Mouse (Mus musculus): ENCODE data around the gene Rhbdl3.

The Rhbdl3 gene

GRCm38 (mm10) chr11:80300551-80301315 is at the start of gene Rhbdl3:
TSS of gene Rhbdl3 (plus strand) at chr11:80300912.
- DNase-seq (ENCODE audit: low spot score in 2 of 2) = peak in 1 of 2 experiments; percentile 48

- no peak for DNase-seq (ENCODE audit: low spot score in 2 of 2)
Measured at GRCm38 (mm10) chr11:80264137-80264536, 36.6 kb upstream of the Rhbdl3 start.

GRCm38 (mm10) chr11:80271096-80271495 is 29.6 kb upstream of the Rhbdl3 start:
- DNase-seq (ENCODE audit: low spot score in 2 of 2) = no peak

GRCm38 (mm10) chr11:80275011-80275410 is 25.7 kb upstream of the Rhbdl3 start:
- DNase-seq (ENCODE audit: low spot score in 2 of 2) = no peak

DNA sequence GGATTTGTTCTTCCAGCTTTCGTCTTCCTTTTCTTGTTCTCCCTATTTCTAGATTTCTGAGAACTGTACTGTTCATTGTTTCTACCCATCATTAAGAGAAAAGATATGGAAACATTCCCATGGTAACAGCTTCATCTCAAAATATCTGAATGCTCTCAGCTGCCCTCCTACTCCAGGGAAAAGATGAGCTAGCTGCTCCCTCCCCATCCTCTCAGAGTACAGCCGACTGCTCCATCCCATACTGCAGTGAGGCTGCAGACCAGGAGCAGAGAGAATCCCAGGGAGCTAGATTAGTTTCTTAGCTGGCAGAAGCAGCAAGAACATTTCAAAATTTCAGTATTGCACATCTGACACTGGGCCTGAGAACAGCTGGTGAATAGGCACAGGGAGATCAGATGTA is 22.7 kb upstream of the Rhbdl3 start:
- DNase-seq (ENCODE audit: low spot score in 2 of 2) = no peak

- no peak for DNase-seq (ENCODE audit: low spot score in 2 of 2)
Measured at GRCm38 (mm10) chr11:80283786-80284185, 16.9 kb upstream of the Rhbdl3 start.

- no peak for DNase-seq (ENCODE audit: low spot score in 2 of 2)
Measured at GRCm38 (mm10) chr11:80284641-80285040, 16.1 kb upstream of the Rhbdl3 start.

DNA sequence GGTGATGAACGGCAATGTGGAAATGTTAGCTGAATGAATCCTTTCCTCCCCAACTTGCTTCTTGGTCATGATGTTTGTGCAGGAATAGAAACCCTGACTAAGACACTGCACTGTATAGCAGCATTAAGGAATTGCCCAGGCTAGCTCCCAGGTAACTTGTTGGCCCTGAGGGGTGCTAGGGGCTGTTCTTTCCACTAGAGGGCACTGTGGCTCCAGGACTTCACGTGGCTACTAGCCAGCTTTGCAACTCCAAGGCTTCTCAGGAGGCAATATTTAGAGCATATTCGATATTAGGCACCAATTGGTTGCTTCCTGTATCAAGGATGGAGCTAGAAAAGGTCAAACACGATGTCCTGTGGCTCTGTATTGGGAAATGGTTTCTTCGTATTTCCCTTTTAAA is 13.6 kb upstream of the Rhbdl3 start:
- no peak for DNase-seq (ENCODE audit: low spot score in 2 of 2)

GRCm38 (mm10) chr11:80289701-80290445 is 10.8 kb upstream of the Rhbdl3 start:
- DNase-seq (ENCODE audit: low spot score in 2 of 2) = peak in 1 of 2 experiments; percentile 45

DNA sequence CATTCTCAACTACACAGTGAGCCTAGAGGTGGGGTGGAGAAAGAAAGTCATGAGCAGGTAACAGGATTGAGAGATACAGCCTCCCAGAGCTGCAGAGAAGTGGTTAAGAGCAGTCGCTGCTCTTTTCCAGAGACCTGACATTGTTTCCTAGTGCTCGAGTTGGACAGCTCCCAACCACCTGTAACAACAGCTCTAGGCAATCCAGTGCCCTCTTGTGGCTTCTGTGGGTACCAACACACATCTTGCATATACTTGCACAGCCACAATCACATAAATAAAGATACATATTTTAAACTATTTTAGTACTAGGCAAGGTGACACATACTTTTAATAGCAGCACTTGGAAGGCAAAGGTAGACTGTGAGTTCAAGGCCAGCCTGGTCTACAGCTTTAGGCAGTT is 9.7 kb upstream of the Rhbdl3 start:
- no peak for DNase-seq (ENCODE audit: low spot score in 2 of 2)

DNA sequence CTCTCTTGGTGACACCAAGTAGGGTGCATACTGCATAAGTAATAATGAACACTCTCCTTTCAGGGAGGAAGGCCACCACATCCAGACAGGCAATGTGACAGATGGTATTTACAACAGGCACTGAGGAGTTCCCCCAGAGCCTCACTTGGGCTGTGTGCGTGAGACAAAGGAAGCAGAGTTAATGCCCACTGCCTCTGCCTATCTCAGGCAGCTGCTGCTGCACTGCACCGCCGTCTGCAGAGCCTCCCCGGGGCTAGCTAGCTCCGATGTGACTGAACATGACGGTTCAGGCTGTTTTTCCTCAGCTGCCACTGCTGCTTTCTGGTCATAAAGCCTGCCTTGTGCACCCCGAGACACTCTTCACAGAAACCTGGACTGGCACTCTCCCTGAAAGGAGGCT is 8.2 kb upstream of the Rhbdl3 start:
- no peak for DNase-seq (ENCODE audit: low spot score in 2 of 2)

DNA sequence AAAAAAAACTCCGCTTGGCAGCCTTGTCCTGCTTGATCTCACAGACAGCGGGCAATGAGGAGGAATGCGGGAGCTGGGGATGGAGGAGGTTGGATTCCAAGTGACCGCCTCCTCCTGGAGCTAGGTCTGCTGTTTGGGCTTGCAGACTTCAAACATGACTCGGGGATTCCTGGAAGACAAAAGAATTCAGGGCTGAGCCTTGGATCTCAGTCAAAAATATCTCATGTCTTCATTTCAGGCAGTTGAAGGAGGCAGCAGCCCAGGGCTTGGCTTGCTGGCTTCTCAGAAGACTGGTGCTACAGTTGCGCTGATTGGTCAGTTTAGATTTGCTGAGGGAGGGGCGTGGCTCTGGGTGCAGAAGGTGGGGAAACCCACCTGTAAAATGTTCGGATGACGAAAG is 5.6 kb upstream of the Rhbdl3 start:
- DNase-seq (ENCODE audit: low spot score in 2 of 2) = no peak

DNA sequence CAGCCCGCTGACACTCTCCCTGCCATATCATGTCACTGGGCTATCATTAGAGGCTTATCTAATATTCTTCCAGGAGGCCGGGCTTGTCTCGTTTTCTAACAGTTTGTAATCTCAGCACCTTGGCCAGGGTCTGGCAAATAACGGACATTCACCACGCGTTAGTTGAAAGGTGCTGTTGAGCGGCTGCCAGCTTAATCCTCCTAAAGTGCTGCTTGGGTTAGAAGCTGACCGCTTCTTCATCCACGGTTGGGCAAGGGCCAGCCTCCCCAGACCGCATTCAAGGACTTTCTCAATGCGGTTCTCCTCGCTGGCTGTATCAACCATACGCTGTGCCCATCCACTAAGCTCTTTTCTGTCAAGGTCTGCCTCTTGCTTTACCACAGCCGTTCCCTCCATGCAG is 4.9 kb upstream of the Rhbdl3 start:
- DNase-seq (ENCODE audit: low spot score in 2 of 2) = no peak

DNA sequence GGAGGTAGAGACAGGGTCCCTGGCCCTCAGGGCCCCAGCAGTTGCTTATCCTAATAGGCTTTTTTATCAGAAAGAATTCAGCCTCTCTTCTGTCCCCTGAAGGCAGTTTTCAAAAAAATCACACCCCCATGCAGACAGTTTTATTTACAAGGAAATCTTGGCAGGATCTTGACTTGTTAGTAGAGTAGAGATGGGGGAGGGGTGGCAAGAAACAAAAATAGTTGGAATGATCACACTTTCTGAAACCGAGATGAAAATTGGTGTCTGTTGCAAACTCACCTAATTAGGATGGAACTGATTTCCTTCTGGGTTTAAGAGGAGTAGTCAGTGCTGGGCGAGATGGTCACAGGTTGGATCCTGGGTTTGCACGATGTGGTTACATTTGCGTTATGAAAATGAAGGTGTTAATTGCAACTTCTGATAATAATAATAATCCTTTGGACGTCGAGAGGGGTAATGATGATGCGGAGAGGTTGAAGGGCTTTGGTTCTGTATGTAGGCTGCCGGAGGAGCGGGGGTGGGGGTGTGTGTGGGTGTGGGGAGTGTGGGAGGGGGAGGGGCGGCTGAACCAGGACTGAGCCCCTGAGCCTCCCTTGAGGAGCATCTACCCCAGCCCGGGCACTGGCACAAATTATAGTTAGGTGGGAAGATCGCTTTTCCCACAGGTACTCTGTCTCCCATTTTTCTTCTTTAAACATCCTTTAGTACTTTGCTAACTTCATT is 1.0 kb upstream of the Rhbdl3 start:
- no peak for DNase-seq (ENCODE audit: low spot score in 2 of 2)

- peak; percentile 38 to 67 for DNase-seq (ENCODE audit: low spot score in 2 of 2)
Measured at GRCm38 (mm10) chr11:80301316-80302045, 769 bp downstream of the Rhbdl3 start.

DNA sequence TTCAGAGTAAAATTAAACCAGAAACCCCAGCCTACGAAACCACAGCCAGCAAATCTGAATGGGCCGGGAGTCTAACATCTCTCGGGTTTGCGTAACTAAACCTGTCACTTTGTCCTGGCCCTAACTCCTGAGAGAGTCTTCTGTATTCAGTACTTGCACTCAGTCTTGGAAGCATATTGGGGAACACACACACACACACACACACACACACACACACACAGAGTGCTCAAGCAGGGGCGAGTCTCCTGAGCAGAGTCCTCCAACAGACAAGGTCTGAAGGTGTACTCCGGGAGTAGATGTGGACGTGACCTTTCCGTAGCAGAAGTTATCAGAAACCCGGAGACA is 1.3 kb downstream of the Rhbdl3 start:
- no peak for DNase-seq (ENCODE audit: low spot score in 2 of 2)

DNA sequence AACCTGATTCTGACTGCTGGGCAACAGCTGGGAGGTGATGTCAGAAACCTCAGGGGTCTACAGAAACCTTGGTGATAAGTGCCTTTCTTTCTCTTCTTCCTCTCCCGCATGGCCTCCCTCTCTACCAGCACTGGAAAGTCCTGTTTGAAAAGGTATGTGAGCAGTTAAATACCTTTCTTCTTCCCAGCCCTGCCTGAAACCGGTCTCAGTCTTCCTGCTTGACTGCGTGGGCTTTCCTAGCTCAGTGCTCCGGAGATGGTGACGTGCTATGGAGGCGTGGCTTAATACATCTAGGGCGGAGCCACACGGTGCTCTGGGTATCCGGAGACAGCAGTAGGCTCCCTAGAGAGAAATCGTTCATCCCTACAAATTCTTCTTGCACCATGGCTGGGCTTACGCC is 1.8 kb downstream of the Rhbdl3 start:
- DNase-seq (ENCODE audit: low spot score in 2 of 2) = peak in 1 of 2 experiments; percentile 39

DNA sequence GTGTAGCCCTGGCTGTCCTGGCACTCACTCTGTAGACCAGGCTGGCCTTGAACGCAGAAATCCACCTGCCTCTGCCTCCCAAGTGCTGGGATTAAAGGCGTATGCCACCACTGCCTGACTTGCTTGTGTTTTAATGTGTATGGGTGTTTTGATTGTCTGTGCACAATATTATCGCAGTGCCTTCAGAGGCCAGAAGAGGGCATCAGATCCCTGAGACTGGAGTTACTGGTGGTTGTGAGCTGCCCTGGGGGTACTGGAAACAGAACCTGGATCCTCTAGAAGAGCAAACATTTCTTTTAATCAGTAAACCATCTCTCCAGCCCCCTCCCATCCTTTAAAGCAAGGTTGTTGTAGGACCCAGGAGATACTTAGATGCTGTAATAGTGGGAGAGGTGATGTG is 3.0 kb downstream of the Rhbdl3 start:
- DNase-seq (ENCODE audit: low spot score in 2 of 2) = no peak

DNA sequence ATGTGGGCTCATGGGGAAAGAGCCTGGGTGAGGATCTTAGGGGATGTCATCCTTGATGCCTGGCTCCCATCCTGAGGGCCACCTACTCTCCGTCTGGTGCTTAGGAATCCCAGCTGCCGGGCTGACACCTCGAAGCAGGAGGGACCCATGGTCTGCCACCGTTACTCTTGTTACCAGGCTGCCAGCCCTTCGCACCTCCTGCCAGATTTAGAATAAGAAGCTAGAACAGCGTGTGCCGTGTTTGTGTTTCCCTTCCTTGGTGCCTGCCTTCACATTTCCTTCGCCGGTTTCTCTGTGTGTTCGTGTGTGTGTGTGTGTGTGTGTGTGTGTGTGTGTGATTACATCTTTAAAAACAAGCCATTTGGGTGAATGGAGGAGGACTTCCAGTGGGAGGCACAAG is 4.1 kb downstream of the Rhbdl3 start:
- no peak for DNase-seq (ENCODE audit: low spot score in 2 of 2)

- DNase-seq (ENCODE audit: low spot score in 2 of 2) = no peak
Measured at GRCm38 (mm10) chr11:80308537-80308936, 7.8 kb downstream of the Rhbdl3 start.

DNA sequence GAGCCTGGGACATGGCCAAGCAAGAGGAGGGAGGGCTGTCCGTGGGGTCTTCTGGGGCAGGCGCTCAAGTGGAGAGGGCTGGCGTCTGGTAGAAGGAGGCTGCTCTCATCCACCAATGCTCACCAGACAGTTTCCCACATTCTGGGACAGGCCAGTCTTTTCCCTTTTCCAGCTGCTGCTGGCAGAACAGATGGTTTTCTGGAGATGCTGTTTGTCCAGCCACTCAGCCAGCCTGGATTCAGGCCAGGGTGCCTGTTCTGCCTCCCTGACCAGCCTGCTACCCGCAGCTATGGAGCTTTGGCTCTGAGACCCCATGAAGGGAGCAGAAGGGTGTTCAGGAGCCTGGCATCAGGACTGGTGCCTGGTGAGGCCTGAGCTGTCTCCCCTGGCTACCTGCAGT is 10.6 kb downstream of the Rhbdl3 start:
- DNase-seq (ENCODE audit: low spot score in 2 of 2) = no peak

DNA sequence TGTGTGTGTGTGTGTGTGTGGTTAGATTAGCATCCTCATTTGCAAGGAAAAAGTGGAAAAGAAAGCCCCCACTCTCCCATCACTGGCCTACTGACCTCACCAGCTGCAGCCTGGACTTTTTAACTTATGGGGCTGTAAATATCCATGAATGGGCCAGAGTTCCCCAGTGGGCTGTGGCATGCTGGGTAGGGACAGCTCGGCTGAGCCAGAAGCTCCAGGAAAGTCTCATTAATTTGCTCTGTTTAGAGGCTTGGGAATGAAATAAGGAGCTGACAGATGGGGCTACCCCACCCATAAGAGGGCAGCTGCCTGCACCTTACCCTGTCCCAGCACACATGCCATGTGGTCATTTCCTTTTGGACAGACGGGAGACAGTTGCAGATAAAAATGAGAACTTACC is 11.3 kb downstream of the Rhbdl3 start:
- DNase-seq (ENCODE audit: low spot score in 2 of 2) = no peak

Data from urinary bladder, postnatal 4 days (tissue).